Mouse (Mus musculus): ENCODE measurements around the gene Mthfd2.

The Mthfd2 gene

GRCm38 (mm10) chr6:83268144-83269010 is 57.3 kb downstream of the Mthfd2 start:
- peak; percentile 59 to 60 for DNase-seq (ENCODE audit: low spot score in 2 of 2)

GRCm38 (mm10) chr6:83267616-83268015 is 58.1 kb downstream of the Mthfd2 start:
- DNase-seq (ENCODE audit: low spot score in 2 of 2), result no peak

GRCm38 (mm10) chr6:83265653-83266052 is 60.1 kb downstream of the Mthfd2 start:
- DNase-seq (ENCODE audit: low spot score in 2 of 2), result no peak

- DNase-seq (ENCODE audit: low spot score in 2 of 2), result no peak
Observed at GRCm38 (mm10) chr6:83265253-83265652, 60.5 kb downstream of the Mthfd2 start.

- DNase-seq (ENCODE audit: low spot score in 2 of 2), result no peak
Observed at GRCm38 (mm10) chr6:83264516-83264915, 61.2 kb downstream of the Mthfd2 start.
